Mouse (Mus musculus) testis, adult 2 months (tissue): ENCODE data around the gene Gm4763.
"Not testable (repeated sequence)": the region's sequence is repeated elsewhere in the genome, so short reads cannot be mapped to it uniquely, and the experiment has no call there.

ENCODE experiments used
- CTCF ChIP-seq: fragments of 200-500 bp; IDR thresholded peaks from 2 replicates; pipeline ENCODE4 v1.5.1; 2012; ENCODE audit warnings: low read depth, mild to moderate bottlenecking, inconsistent platforms, low read length, moderate library complexity; ENCODE audit not compliant: control insufficient read depth, insufficient read depth, insufficient replicate concordance
- POLR2A ChIP-seq: fragments of 200-500 bp; IDR thresholded peaks from 2 replicates; pipeline ENCODE4 v1.6.1; 2012; ENCODE audit warnings: low read depth, mild to moderate bottlenecking, inconsistent platforms, low read length, moderate library complexity; ENCODE audit not compliant: control insufficient read depth

DNA sequence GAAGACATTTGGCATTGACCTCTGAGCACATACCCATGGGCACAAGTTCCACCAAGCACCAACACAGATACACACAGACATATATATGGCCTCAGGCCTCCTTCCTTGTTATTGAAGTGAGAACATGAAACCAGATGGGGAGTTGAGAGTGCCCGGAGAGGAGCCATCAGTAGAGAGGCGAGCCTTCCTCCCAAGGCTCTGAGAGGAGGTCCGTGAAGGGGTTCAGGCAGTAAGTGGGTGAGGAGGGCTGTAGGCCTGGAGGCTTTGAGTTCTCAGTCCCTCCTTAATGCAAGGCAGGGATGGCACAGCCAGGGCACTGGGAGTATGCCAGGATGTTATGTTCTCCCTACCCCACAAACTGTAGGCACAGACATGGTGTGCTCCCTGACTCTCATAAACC lies 34.0 kb downstream of the Gm4763 start:
- not testable (repeated sequence) for TF ChIP-seq CTCF, POLR2A
